Mouse (Mus musculus): ENCODE measurements around the gene Map1b.

DNA sequence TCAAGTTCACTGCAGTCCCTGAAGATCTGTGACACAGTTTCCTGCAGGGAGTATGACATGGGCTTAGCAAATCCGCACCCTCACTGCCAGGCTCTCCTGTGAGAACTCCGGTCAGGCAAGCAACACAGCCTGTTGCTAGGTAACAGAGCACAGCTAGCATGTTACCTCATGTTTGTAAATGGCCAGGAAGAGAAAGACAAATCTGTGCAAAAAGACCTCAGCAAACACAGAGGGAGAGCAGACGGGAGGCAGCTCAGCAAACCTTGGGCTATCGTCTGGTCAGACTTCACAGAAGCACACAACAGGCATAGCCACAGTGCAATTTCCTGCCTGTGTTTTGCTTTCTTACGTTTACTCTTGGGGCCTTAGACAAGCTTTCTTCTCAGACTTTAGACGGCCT lies 40.9 kb downstream of the Map1b start:
- TF ChIP-seq CHD2 (IDR thresholded peaks at IDR 0.05; ENCODE audit: low read depth, low read length), result no peak
- no peak for TF ChIP-seq HCFC1 (IDR thresholded peaks at IDR 0.05; ENCODE audit: borderline replicate concordance, insufficient read depth, low read length)
- TF ChIP-seq MAFK (IDR thresholded peaks at IDR 0.05; ENCODE audit: insufficient read depth, low read depth, low read length), result no peak
- no peak for TF ChIP-seq ZNF384 (IDR thresholded peaks at IDR 0.05; ENCODE audit: low read depth, low read length)

Measured in ES-E14 (cell line).